Mouse (Mus musculus) liver, embryonic 12.5 days (tissue): ENCODE results near the gene Pdia4. TPM values are rescaled to one million over a fixed set of nuclear protein-coding genes. Genes with fewer than 3 reads are reported as not detected.

ENCODE experiments used
- ATAC-seq: fragments of 200-750 bp; cut with Nextera tagmentation; 2 replicates; pipeline ENCODE4 v1.8.0; 2017; ENCODE audit warnings: moderate number of reproducible peaks, mild to moderate bottlenecking, moderate library complexity
- H3K27ac ChIP-seq: fragments of 300-500 bp; sonication (generic); 2 replicates; pipeline ENCODE4 v1.5.1; 2016; ENCODE audit warnings: mild to moderate bottlenecking
- H3K27me3 ChIP-seq: fragments of 300-500 bp; sonication (generic); replicated peaks from 2 replicates; pipeline ENCODE4 v1.6.1; 2016; ENCODE audit warnings: mild to moderate bottlenecking, moderate library complexity
- H3K36me3 ChIP-seq: fragments of 300-500 bp; sonication (generic); 2 replicates; pipeline ENCODE4 v1.6.1; 2016; ENCODE audit warnings: mild to moderate bottlenecking, moderate library complexity
- H3K4me1 ChIP-seq: fragments of 300-500 bp; sonication (generic); 2 replicates; pipeline ENCODE4 v1.6.1; 2016
- H3K4me2 ChIP-seq: fragments of 300-500 bp; sonication (generic); 2 replicates; pipeline ENCODE4 v1.6.1; 2016; ENCODE audit warnings: mild to moderate bottlenecking, moderate library complexity
- H3K4me3 ChIP-seq: fragments of 300-500 bp; sonication (generic); 2 replicates; pipeline ENCODE4 v1.5.1; 2016; ENCODE audit warnings: mild to moderate bottlenecking, moderate library complexity
- H3K9ac ChIP-seq: fragments of 300-500 bp; sonication (generic); 2 replicates; pipeline ENCODE4 v1.6.1; 2016; ENCODE audit warnings: mild to moderate bottlenecking, moderate library complexity
- H3K9me3 ChIP-seq: fragments of 300-500 bp; sonication (generic); replicated peaks from 2 replicates; pipeline ENCODE4 v1.6.1; 2016; ENCODE audit warnings: mild to moderate bottlenecking, moderate library complexity
- WGBS: fragments of 180-500 bp; shearing (Covaris S2); methylation state at CpG from one replicate; pipeline ENCODE4 v1.1.7; 2016; ENCODE audit not compliant: insufficient replicate concordance; 5-methylcytosine and 5-hydroxymethylcytosine counted together
- polyA plus RNA-seq: library from polyadenylated mRNA; unstranded; fragments of >200 nt; fragmentation: Nextera tagmentation; extraction: Ambion mirVana; gene quantifications from 2 replicates; pipeline ENCODE4 v1.2.1, GENCODE M21; 2016

The Pdia4 gene
- polyA plus RNA-seq, 1 experiment from 2014 or later = 147 TPM

DNA sequence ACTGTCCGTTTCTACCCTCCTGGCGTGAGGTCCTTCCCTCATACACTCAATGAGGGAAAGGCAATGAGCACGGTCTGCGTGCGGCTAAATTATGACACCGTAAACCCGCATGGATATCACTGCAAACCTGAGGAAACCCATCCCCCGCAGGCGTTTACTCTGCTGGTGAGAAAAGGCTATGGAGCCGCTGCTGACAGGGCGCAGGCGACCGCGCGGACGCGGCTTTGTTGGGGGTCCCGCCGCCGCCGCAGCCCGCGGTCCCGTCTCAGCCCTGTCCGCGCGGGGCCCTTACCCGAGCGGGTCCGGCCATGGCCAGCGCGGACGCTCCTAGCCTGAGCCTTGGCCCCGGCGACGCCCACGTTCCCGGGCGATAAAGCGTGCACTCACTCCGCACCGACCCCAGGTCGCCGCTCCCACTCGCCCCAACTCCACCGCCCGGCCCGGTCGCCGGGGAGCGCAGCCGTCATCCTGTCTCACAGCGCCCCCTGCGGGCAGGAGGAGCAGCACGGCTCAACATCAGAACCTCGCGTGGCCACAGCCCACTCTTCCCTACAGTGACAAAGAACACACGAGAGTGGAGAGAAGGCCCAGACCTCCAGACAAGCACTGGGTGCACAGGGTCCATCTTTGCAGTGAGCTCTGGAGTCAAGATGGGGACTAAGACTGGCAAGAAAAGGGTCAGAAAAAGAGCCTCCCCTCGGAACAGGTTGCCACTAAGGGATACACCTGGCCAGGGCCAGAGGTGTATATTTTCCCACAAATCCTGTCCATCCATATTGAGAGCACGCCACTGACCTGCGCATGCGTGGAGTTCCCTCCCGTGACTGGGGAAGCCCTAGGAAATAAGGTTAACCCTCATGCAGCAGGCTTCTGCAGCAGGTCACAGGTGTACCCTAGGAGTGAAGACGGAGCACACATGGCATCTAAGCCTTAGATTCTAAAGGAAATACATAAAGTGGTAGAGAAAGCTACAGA is 17.2 kb upstream of the Pdia4 start, which contains the start of gene Zfp786:
TSS of gene Zfp786 (minus strand) at position 764 of the 975 bp plus-strand sequence.
- Histone ChIP-seq H3K9ac (peak within 1 kb of the TSS; percentile 87), H3K9me3 (no peaks in the 10 kb centered on the region), H3K36me3 (no peaks in the 10 kb centered on the region), H3K27me3 (no peaks in the 10 kb centered on the region), H3K27ac (peak within 1 kb of the TSS; percentile 47; the same call in 1 of the 2 replicates), H3K4me3 (peak within 1 kb of the TSS; percentile 78), H3K4me1 (peaks cover 23% of the 10 kb centered on the region), H3K4me2 (peak within 1 kb of the TSS; percentile 94)
- peak; percentile 85 for ATAC-seq
- 2% methylated on average over 64 of the region's 64 CpGs for WGBS

GRCm38 (mm10) chr6:47828950-47829349 is 15.7 kb upstream of the Pdia4 start:
- Histone ChIP-seq H3K9me3 (no peaks in the 10 kb centered on the region), H3K4me3 (no peak overlapping the region), H3K9ac (no peak overlapping the region), H3K4me2 (peak overlapping the region; percentile 94; the same call in 1 of the 2 replicates), H3K27ac (no peak overlapping the region), H3K4me1 (peaks cover 18% of the 10 kb centered on the region), H3K36me3 (no peaks in the 10 kb centered on the region), H3K27me3 (no peaks in the 10 kb centered on the region)
- WGBS = 43% methylated on average over 1 of the region's 1 CpGs
- ATAC-seq = no peak

DNA sequence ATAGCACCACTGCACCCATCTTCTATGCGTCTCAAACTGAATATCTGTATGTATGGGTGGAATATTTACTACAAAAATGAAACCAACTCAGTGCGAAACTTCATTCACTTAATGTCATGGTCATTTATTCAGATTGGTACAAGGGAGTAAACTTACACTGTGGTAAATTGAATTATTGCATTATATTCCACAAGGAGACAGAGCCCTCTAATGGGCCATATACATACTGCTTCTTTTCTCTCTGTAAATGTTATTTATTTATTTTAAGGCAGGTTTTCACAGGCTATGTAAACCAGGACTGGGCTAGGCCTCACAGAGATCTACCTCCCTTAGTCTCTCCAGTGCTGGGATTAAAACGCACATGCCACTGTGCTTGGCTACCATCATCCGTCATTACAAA is 14.2 kb upstream of the Pdia4 start:
- no peak for ATAC-seq

GRCm38 (mm10) chr6:47824241-47824640 is 11.0 kb upstream of the Pdia4 start:
- Histone ChIP-seq H3K9ac (no peak overlapping the region), H3K4me1 (peaks cover 6% of the 10 kb centered on the region; the same call in 1 of the 2 replicates), H3K9me3 (no peaks in the 10 kb centered on the region), H3K36me3 (peaks cover 15% of the 10 kb centered on the region; the same call in 1 of the 2 replicates), H3K27me3 (no peaks in the 10 kb centered on the region), H3K27ac (no peak overlapping the region), H3K4me3 (no peak overlapping the region), H3K4me2 (no peak overlapping the region)
- 73% methylated on average over 2 of the region's 2 CpGs for WGBS
- no peak for ATAC-seq

More for the DNA sequence above, 14.2 kb upstream of the Pdia4 start:
- Histone ChIP-seq H3K9ac (no peak overlapping the region), H3K4me2 (no peak overlapping the region), H3K27me3 (no peaks in the 10 kb centered on the region), H3K36me3 (0 out of 2 replicates have a peak, but pooled peaks cover 4% of the 10 kb centered on the region), H3K4me1 (peaks cover 18% of the 10 kb centered on the region), H3K27ac (no peak overlapping the region), H3K9me3 (no peaks in the 10 kb centered on the region), H3K4me3 (no peak overlapping the region)
- 80% methylated on average over 4 of the region's 4 CpGs for WGBS

GRCm38 (mm10) chr6:47821776-47822175 is 8.5 kb upstream of the Pdia4 start:
- H3K9me3 ChIP-seq = no peaks in the 10 kb centered on the region
- H3K36me3 ChIP-seq = peaks cover 15% of the 10 kb centered on the region; the same call in 1 of the 2 replicates
- H3K4me2 ChIP-seq = no peak overlapping the region
- 76% methylated on average over 6 of the region's 6 CpGs for WGBS
- H3K4me1 ChIP-seq = no peaks in the 10 kb centered on the region
- H3K27me3 ChIP-seq = no peaks in the 10 kb centered on the region
- H3K9ac ChIP-seq = no peak overlapping the region
- H3K27ac ChIP-seq = no peak overlapping the region
- H3K4me3 ChIP-seq = no peak overlapping the region
- ATAC-seq = no peak

DNA sequence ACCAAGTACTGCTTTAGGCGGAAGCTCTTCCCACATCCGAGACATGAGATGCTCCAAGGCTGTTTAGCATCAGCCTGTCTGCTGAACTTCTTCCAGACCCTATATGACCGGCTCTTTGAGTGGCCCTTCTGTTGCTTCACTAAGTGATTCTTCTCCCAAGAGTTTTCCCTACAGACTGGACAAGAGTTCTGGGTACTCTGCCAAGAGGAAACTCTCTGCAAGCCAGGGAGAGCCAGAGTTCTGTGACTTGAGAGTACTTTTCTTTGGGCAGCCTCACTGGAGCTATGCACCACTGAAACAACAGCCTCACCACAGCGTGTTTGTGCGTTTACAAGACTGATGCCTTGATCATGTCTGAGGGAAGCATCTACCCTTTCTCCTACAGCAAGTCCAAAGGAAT is 8.0 kb upstream of the Pdia4 start:
- peaks cover 15% of the 10 kb centered on the region; the same call in 1 of the 2 replicates for H3K36me3 ChIP-seq
- H3K4me1 ChIP-seq = no peaks in the 10 kb centered on the region
- H3K27me3 ChIP-seq = no peaks in the 10 kb centered on the region
- no peak for ATAC-seq
- H3K9me3 ChIP-seq = no peaks in the 10 kb centered on the region
- no peak overlapping the region for H3K27ac ChIP-seq
- H3K4me2 ChIP-seq = no peak overlapping the region
- H3K4me3 ChIP-seq = no peak overlapping the region
- H3K9ac ChIP-seq = no peak overlapping the region
- 75% methylated on average over 5 of the region's 5 CpGs for WGBS

GRCm38 (mm10) chr6:47819626-47820325 is 6.5 kb upstream of the Pdia4 start:
- H3K27ac ChIP-seq = no peak overlapping the region
- no peak overlapping the region for H3K9ac ChIP-seq
- H3K9me3 ChIP-seq = no peaks in the 10 kb centered on the region
- H3K27me3 ChIP-seq = no peaks in the 10 kb centered on the region
- H3K36me3 ChIP-seq = peaks cover 15% of the 10 kb centered on the region; the same call in 1 of the 2 replicates
- H3K4me2 ChIP-seq = no peak overlapping the region
- 84% methylated on average over 23 of the region's 23 CpGs for WGBS
- 0 out of 2 replicates have a peak, but pooled peaks cover 1% of the 10 kb centered on the region for H3K4me1 ChIP-seq
- ATAC-seq = no peak
- no peak overlapping the region for H3K4me3 ChIP-seq

DNA sequence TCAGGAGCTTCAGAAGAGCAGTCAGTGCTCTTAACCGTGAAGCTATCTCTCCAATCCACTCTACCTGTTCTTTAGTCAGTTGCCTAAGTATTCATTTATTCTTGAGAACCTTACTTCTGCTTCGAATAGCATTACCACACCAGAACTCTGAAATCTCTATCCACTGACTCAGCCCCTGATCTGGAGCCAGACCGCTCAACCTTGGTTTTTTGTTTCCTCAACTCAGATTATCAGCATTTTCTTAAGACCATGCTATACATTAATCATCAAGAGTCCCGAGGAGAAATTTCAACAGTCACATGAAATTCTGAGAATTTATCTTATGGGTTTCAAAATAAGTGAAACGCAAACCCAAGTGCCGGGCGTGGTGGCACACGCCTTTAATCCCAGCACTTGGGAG is 5.5 kb upstream of the Pdia4 start:
- H3K4me2 ChIP-seq = no peak overlapping the region
- no peak overlapping the region for H3K4me3 ChIP-seq
- 74% methylated on average over 8 of the region's 8 CpGs for WGBS
- H3K36me3 ChIP-seq = peaks cover 15% of the 10 kb centered on the region; the same call in 1 of the 2 replicates
- H3K9me3 ChIP-seq = no peaks in the 10 kb centered on the region
- H3K27me3 ChIP-seq = no peaks in the 10 kb centered on the region
- no peak for ATAC-seq
- H3K4me1 ChIP-seq = peaks cover 12% of the 10 kb centered on the region
- H3K9ac ChIP-seq = no peak overlapping the region
- H3K27ac ChIP-seq = no peak overlapping the region

DNA sequence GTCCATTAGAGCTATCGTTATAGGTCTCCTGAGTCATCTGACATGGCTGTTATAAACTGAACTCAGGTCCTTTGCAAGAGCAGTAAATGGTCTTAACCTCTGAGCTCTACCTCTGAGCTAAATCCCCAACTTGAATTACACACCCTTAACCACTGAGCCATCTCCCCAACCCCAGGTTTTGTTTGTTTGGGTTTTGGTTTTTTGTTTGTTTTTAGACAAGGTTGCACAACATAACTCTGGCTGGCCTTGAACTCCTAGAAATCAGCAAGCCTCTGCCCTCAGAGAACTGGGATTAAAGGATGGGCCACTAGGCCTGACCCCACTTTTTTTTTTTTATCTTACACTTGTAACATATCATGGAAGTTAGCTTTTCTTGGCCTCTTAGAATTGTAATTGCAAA is 2.9 kb upstream of the Pdia4 start:
- no peaks in the 10 kb centered on the region for H3K9me3 ChIP-seq
- 95% methylated on average over 1 of the region's 1 CpGs for WGBS
- no peak overlapping the region for H3K27ac ChIP-seq
- H3K9ac ChIP-seq = no peak overlapping the region
- H3K4me2 ChIP-seq = no peak overlapping the region
- peaks cover 24% of the 10 kb centered on the region for H3K4me1 ChIP-seq
- ATAC-seq = no peak
- no peaks in the 10 kb centered on the region for H3K27me3 ChIP-seq
- peaks cover 11% of the 10 kb centered on the region; the same call in 1 of the 2 replicates for H3K36me3 ChIP-seq
- no peak overlapping the region for H3K4me3 ChIP-seq

DNA sequence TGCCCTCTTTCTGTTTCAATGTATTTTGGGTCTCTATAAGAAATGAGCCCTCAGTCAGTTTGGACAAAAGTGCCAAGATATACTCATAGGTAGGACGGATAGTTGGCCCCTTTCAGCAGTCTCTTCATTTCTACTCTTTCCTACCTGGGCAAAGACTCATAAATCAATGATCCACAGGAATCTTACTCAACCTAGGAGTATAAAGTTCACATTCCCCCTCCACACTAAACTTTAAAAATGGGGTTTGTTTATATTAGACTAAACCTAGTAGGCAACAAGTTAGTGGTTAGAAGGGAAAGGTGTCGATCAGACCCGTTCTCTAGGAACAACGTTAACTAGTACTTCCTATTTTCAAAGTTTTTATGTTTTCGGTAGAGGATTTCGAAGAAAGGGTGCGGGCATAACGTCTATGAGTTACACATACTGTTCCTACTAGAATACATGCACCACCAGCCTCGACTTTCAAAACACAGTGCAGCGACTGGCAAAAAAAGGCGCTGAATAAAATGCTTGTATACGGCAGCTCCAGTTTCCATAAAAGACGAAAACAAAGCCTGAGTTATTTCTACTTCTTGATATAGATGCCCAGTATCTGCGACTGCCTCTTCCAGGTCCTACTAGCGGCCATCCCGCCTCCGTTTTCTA is 837 bp downstream of the Pdia4 start:
- no peak for ATAC-seq
- Histone ChIP-seq H3K27ac (peak overlapping the region; percentile 96), H3K4me2 (peak overlapping the region; percentile 84), H3K27me3 (no peaks in the 10 kb centered on the region), H3K4me3 (peak overlapping the region; percentile 78), H3K36me3 (peaks cover 11% of the 10 kb centered on the region), H3K9me3 (no peaks in the 10 kb centered on the region), H3K4me1 (peaks cover 45% of the 10 kb centered on the region), H3K9ac (peak overlapping the region; percentile 82)
- under 1% methylated on average over 17 of the region's 17 CpGs for WGBS

DNA sequence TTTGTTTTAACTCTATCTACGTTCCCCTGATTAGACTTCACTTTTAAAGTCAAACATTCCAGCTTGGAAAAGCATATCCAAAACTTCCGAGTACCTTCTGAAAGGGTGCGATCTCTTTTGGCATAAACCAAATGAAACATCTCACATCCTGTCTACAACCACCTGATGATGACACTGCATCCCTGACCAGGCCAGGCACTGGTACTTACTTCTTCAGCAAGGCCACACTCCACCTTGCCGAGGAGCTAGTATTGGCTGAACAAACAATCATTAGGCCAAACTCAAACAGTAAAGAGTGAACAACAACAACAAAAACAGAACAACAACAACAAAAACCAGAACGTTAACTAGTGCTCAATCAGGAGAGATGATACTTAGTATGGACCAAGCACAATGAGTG is 1.9 kb downstream of the Pdia4 start:
- no peak for ATAC-seq
- Histone ChIP-seq H3K4me3 (peak overlapping the region; percentile 78), H3K4me2 (peak overlapping the region; percentile 84), H3K27me3 (no peaks in the 10 kb centered on the region), H3K36me3 (peaks cover 19% of the 10 kb centered on the region), H3K4me1 (peaks cover 45% of the 10 kb centered on the region), H3K9me3 (no peaks in the 10 kb centered on the region), H3K27ac (peak overlapping the region; percentile 96; the same call in 1 of the 2 replicates), H3K9ac (peak overlapping the region; percentile 82)
- WGBS = 70% methylated on average over 5 of the region's 5 CpGs
